Mouse (Mus musculus) cerebellum, adult 8-10 months (tissue): Measurements from ENCODE around the gene Tmem43.

Source experiments
- DNase-seq: peaks from one replicate; pipeline ENCODE4 v3.0.0; 2022

Tmem43 gene

GRCm38 (mm10) chr6:91535231-91535630, 61.7 kb downstream of the Tmem43 start:
- no peak for DNase-seq

DNA sequence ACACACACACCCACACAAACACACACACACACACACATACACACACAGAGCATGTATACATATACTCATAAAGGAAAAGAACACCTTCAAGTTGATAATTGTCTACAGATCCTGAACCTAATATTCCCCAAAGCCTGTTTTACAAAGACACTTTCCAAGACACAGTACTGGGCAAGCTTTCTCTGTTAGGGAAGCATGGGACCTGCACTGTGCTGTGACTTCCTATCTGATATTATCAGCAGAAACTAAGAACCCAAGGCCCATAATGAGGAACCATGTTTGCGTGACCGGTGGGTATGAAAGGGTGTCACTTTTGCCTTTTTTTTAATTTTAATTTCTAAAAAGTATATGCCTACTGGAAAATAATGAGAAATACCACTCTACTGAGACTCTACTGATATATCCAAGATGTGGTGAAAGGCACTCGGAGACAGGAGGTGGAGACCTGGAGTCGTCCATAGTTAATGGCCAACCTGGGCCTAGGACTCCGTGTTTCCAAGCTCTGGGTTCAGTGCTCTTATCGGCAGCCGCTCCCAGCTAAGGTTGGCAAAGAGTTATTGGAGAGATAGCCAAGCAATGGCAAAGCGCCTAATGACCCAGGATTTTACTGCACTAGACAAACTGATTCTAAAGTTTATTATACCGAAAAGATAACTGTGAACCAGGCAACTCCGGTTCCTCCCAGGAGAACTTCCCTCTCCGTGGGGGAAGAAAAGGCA, 62.7 kb downstream of the Tmem43 start:
- no peak for DNase-seq
